Mouse (Mus musculus): ENCODE measurements at regions not wholly inside any gene's neighbourhood (a gene's known extent, or its start where the extent isn't known, plus 50 kb on each side); places are given as distances from the start of the nearest gene placed in this dataset.

GRCm38 (mm10) chr15:25140389-25141181, 273.0 kb downstream of the Basp1 start:
- Histone ChIP-seq H3K27ac (no peak overlapping the region), H3K4me1 (replicated peaks) (peaks cover 17% of the 10 kb centered on the region), H3K9me3 (no peaks in the 10 kb centered on the region), H3K27me3 (ENCODE audit: insufficient read depth, poor library complexity, severe bottlenecking) (no peaks in the 10 kb centered on the region), H3K4me3 (no peak overlapping the region), H3K36me3 (no peaks in the 10 kb centered on the region)
- WGBS, result 74% methylated on average over 9 of the region's 9 CpGs
- peak; percentile 43 for DNase-seq (ENCODE audit: low spot score)

- H3K4me3 ChIP-seq, result no peak overlapping the region
- H3K9me3 ChIP-seq, result no peaks in the 10 kb centered on the region
- peaks cover 17% of the 10 kb centered on the region for H3K4me1 ChIP-seq (replicated peaks)
- WGBS, result 22% methylated on average over 3 of the region's 3 CpGs
- H3K36me3 ChIP-seq, result no peaks in the 10 kb centered on the region
- H3K27me3 ChIP-seq (ENCODE audit: insufficient read depth, poor library complexity, severe bottlenecking), result no peaks in the 10 kb centered on the region
- H3K27ac ChIP-seq, result no peak overlapping the region
- DNase-seq (ENCODE audit: low spot score), result peak; percentile 27
Measured at GRCm38 (mm10) chr15:25137091-25137490, 276.5 kb downstream of the Basp1 start.

GRCm38 (mm10) chr15:25135471-25136262, 277.9 kb downstream of the Basp1 start:
- 88% methylated on average over 19 of the region's 19 CpGs for WGBS
- Histone ChIP-seq H3K4me3 (no peak overlapping the region), H3K9me3 (no peaks in the 10 kb centered on the region), H3K36me3 (no peaks in the 10 kb centered on the region), H3K27me3 (ENCODE audit: insufficient read depth, poor library complexity, severe bottlenecking) (no peaks in the 10 kb centered on the region), H3K27ac (no peak overlapping the region), H3K4me1 (replicated peaks) (peaks cover 9% of the 10 kb centered on the region)
- no peak for DNase-seq (ENCODE audit: low spot score)

- DNase-seq (ENCODE audit: low spot score), result no peak
Measured at GRCm38 (mm10) chr15:25130096-25130495, 283.5 kb downstream of the Basp1 start.

GRCm38 (mm10) chr15:25129572-25129971, 284.0 kb downstream of the Basp1 start:
- H3K27me3 ChIP-seq (ENCODE audit: insufficient read depth, poor library complexity, severe bottlenecking), result no peaks in the 10 kb centered on the region
- no peak overlapping the region for H3K27ac ChIP-seq
- no peaks in the 10 kb centered on the region for H3K4me1 ChIP-seq (replicated peaks)
- no peak for DNase-seq (ENCODE audit: low spot score)
- H3K4me3 ChIP-seq, result no peak overlapping the region
- no peaks in the 10 kb centered on the region for H3K9me3 ChIP-seq
- 79% methylated on average over 5 of the region's 5 CpGs for WGBS
- H3K36me3 ChIP-seq, result no peaks in the 10 kb centered on the region

More at GRCm38 (mm10) chr15:25130096-25130495, 283.5 kb downstream of the Basp1 start:
- H3K27ac ChIP-seq, result no peak overlapping the region
- H3K36me3 ChIP-seq, result no peaks in the 10 kb centered on the region
- no peaks in the 10 kb centered on the region for H3K27me3 ChIP-seq (ENCODE audit: insufficient read depth, poor library complexity, severe bottlenecking)
- no peak overlapping the region for H3K4me3 ChIP-seq
- H3K4me1 ChIP-seq (replicated peaks), result no peaks in the 10 kb centered on the region
- no peaks in the 10 kb centered on the region for H3K9me3 ChIP-seq
- WGBS, result 70% methylated on average over 6 of the region's 6 CpGs

GRCm38 (mm10) chr15:25120441-25120840, 293.1 kb downstream of the Basp1 start:
- no peaks in the 10 kb centered on the region for H3K9me3 ChIP-seq
- no peak overlapping the region for H3K4me3 ChIP-seq
- H3K36me3 ChIP-seq, result no peaks in the 10 kb centered on the region
- H3K4me1 ChIP-seq (replicated peaks), result no peaks in the 10 kb centered on the region
- H3K27me3 ChIP-seq (ENCODE audit: insufficient read depth, poor library complexity, severe bottlenecking), result no peaks in the 10 kb centered on the region
- WGBS, result 64% methylated on average over 4 of the region's 4 CpGs
- DNase-seq (ENCODE audit: low spot score), result peak; percentile 14
- H3K27ac ChIP-seq, result no peak overlapping the region

- Histone ChIP-seq H3K4me3 (no peak overlapping the region), H3K27me3 (ENCODE audit: insufficient read depth, poor library complexity, severe bottlenecking) (no peaks in the 10 kb centered on the region), H3K9me3 (no peaks in the 10 kb centered on the region), H3K4me1 (replicated peaks) (no peaks in the 10 kb centered on the region), H3K36me3 (no peaks in the 10 kb centered on the region), H3K27ac (no peak overlapping the region)
- 42% methylated on average over 3 of the region's 3 CpGs for WGBS
- peak; percentile 40 for DNase-seq (ENCODE audit: low spot score)
Measured at GRCm38 (mm10) chr15:25117980-25118379, 295.6 kb downstream of the Basp1 start.

GRCm38 (mm10) chr15:25102727-25103126, 310.8 kb downstream of the Basp1 start:
- Histone ChIP-seq H3K27ac (no peak overlapping the region), H3K4me1 (replicated peaks) (no peaks in the 10 kb centered on the region), H3K4me3 (no peak overlapping the region), H3K36me3 (no peaks in the 10 kb centered on the region), H3K27me3 (ENCODE audit: insufficient read depth, poor library complexity, severe bottlenecking) (no peaks in the 10 kb centered on the region), H3K9me3 (no peaks in the 10 kb centered on the region)
- no peak for DNase-seq (ENCODE audit: low spot score)
- WGBS, result 91% methylated on average over 5 of the region's 5 CpGs

- peak; percentile 8 for DNase-seq (ENCODE audit: low spot score)
- 43% methylated on average over 6 of the region's 6 CpGs for WGBS
- no peak overlapping the region for H3K4me3 ChIP-seq
- no peaks in the 10 kb centered on the region for H3K27me3 ChIP-seq (ENCODE audit: insufficient read depth, poor library complexity, severe bottlenecking)
- no peaks in the 10 kb centered on the region for H3K9me3 ChIP-seq
- H3K4me1 ChIP-seq (replicated peaks), result no peaks in the 10 kb centered on the region
- H3K27ac ChIP-seq, result no peak overlapping the region
- H3K36me3 ChIP-seq, result no peaks in the 10 kb centered on the region
Measured at GRCm38 (mm10) chr15:25093758-25094157, 319.8 kb downstream of the Basp1 start.

GRCm38 (mm10) chr15:25069701-25070100, 343.9 kb downstream of the Basp1 start:
- no peak for DNase-seq (ENCODE audit: low spot score)
- Histone ChIP-seq H3K27ac (no peak overlapping the region), H3K4me3 (no peak overlapping the region), H3K9me3 (no peaks in the 10 kb centered on the region), H3K36me3 (no peaks in the 10 kb centered on the region), H3K27me3 (ENCODE audit: insufficient read depth, poor library complexity, severe bottlenecking) (no peaks in the 10 kb centered on the region), H3K4me1 (replicated peaks) (no peaks in the 10 kb centered on the region)
- WGBS, result 88% methylated on average over 1 of the region's 1 CpGs

GRCm38 (mm10) chr15:25059347-25059746, 354.2 kb downstream of the Basp1 start:
- Histone ChIP-seq H3K36me3 (no peaks in the 10 kb centered on the region), H3K27me3 (ENCODE audit: insufficient read depth, poor library complexity, severe bottlenecking) (no peaks in the 10 kb centered on the region), H3K27ac (no peak overlapping the region), H3K4me1 (replicated peaks) (no peaks in the 10 kb centered on the region), H3K9me3 (no peaks in the 10 kb centered on the region), H3K4me3 (no peak overlapping the region)
- DNase-seq (ENCODE audit: low spot score), result no peak

- Histone ChIP-seq H3K4me3 (no peak overlapping the region), H3K27me3 (ENCODE audit: insufficient read depth, poor library complexity, severe bottlenecking) (no peaks in the 10 kb centered on the region), H3K4me1 (replicated peaks) (peaks cover 6% of the 10 kb centered on the region; the same call in 1 of the 2 replicates), H3K9me3 (peaks cover 6% of the 10 kb centered on the region; the same call in 1 of the 2 replicates), H3K27ac (no peak overlapping the region), H3K36me3 (no peaks in the 10 kb centered on the region)
- WGBS, result 38% methylated on average over 1 of the region's 1 CpGs
- peak; percentile 55 for DNase-seq (ENCODE audit: low spot score)
Measured at GRCm38 (mm10) chr15:25047875-25048274, 365.7 kb downstream of the Basp1 start.

GRCm38 (mm10) chr15:25046514-25047138, 366.9 kb downstream of the Basp1 start:
- Histone ChIP-seq H3K27ac (peak overlapping the region; percentile 54; the same call in 1 of the 2 replicates), H3K4me1 (replicated peaks) (peaks cover 6% of the 10 kb centered on the region; the same call in 1 of the 2 replicates), H3K27me3 (ENCODE audit: insufficient read depth, poor library complexity, severe bottlenecking) (no peaks in the 10 kb centered on the region), H3K9me3 (peaks cover 6% of the 10 kb centered on the region; the same call in 1 of the 2 replicates), H3K4me3 (no peak overlapping the region), H3K36me3 (no peaks in the 10 kb centered on the region)
- DNase-seq (ENCODE audit: low spot score), result peak; percentile 63
- 42% methylated on average over 5 of the region's 5 CpGs for WGBS

Measured in hindbrain, embryonic 10.5 days (tissue).